Mouse (Mus musculus) spleen, postnatal 14 days (tissue): Measurements from ENCODE around the gene Mrpl39.

Source experiments
- DNase-seq, 2 experiments: peaks; one replicate each; pipeline ENCODE4 v3.0.0; 2021 to 2022; ENCODE audit warnings: low spot score in 2 of 2

Mrpl39 gene

DNA sequence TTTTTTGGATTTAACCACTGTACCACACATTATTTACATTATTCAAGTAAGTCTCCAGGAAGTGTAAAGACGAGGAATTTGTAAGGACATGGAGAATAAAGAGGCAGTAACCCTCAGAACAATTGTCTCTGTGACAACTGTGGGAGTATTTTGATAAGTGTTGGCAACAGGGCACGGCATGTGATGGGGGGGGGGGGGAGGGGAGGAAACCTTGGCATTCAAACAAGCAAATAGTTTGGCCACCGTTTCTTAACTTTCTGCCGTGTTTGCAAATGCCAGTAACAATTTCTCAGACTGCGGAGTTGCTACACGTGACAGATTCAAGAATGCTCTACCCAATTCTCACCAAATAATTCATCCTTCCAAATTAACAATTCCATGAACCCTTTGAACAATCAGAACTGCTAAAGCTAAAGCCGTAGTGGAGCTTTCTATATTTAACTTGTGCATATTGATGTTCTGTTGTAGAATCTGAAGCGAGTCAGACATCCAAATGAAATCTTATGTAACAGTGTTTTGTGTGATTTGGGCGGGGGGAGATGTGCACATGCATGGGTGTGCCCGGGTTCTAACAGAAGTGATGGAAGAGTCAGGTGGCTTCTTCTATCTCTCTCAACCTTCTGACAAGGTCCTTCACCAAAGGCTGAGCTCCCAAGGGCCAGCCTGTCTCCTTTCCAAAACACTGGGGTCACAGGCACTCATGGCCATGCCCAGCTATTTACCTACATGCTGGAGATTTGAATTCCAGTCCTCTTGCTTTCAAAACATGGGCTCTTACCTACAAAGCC, 9.4 kb upstream of the Mrpl39 start:
- DNase-seq: no peak

DNA sequence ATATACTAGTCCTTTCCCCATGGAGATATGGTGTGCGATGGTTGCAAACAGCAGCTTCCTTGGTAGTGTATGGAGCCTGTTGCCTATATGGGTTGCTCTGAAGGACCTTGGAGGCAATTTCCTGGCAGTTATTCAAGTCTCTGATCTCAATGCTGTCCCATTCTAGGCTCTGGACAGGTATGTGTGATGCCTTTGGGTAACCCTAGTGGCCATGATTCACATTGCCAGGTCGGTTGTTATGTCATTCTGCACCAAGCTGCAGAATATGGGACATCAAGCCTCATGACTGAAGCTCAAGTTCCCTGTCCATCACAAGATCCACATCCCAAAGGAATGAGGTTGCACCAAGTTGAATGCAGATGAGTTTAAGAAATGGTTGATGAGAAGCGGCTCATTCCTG, 1.8 kb upstream of the Mrpl39 start:
- DNase-seq: no peak

DNA sequence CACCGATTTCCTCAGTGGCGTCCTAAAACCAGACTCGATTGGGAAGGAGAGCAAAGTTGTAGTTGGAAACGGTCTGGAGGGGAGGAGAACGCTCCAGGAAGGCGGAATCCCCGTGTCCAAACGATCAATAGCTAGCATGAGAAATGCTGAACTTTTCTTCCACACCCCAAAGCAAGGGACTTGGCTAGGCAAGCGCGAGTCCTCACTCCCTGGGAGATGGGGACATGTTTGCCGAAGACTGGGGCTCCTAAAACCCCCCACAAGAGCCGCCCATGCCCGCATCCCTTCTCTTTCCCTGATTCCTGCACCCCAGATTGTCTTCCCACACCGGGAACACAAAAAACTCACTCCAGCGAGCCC, 756 bp downstream of the Mrpl39 start:
- no peak for DNase-seq

DNA sequence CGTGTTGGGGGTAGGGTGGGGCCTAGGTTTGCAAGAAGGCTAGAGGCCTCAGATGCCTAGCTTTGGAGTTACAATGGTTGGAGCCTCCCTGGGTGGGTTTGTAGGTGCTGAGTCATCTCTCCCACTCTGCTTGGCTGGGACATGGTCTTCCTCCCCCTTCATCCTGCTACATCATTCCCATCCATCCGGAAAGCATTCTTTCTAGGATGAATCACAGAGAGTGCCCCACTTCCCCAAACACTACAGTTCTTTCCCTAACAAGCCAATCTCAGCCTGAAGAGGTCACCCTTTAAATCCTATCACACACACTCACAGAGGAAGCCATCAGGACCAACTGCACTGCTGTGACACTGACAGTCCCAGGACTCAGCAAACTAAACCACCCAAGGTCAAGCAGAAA, 14.9 kb downstream of the Mrpl39 start:
- no peak for DNase-seq

DNA sequence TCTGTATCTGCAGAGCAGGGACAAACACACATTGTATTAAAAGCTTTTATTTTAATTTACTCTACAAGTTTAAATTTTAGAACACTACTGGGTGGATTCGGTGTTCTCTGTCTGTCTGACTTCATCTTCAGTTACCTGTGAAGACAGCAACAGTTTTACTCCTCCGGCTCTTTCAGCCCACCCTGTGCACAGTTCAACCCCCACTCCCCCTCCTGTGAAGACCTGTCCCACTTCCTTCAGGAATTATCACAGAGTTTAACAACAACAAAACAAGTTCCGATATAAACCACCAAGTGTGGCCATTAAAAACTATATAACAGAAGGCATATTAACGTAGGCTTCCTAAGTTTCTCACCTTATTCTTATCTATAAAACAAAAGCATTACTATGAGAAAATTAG, 17.3 kb downstream of the Mrpl39 start:
- no peak for DNase-seq

DNA sequence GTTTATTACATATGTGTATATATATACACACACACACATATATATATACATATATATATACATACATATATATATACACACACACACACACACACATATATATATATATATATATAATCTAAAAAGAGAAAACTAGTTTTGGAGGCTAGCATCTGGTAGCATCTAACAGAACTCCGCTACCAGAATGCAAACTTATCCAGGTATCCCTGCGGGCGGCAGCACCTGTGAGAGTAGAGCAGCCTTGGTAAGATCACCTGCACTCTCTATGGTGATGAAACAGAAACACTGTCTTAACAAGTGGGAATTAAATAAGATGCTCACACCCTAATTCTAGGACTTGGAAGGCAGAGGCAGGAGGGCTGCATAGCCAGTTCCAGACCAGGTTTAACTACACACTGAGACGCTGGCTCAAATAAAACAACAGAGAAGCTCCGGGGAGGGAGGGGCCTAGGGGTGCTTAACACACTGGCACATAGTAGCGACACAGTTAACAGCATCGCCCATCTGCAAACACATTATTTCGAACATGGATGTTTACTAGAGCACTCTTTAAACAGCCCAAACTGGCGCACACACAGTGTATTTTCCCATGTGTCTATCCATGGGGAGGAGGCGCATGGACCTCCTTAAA, 17.8 kb downstream of the Mrpl39 start:
- DNase-seq: no peak

DNA sequence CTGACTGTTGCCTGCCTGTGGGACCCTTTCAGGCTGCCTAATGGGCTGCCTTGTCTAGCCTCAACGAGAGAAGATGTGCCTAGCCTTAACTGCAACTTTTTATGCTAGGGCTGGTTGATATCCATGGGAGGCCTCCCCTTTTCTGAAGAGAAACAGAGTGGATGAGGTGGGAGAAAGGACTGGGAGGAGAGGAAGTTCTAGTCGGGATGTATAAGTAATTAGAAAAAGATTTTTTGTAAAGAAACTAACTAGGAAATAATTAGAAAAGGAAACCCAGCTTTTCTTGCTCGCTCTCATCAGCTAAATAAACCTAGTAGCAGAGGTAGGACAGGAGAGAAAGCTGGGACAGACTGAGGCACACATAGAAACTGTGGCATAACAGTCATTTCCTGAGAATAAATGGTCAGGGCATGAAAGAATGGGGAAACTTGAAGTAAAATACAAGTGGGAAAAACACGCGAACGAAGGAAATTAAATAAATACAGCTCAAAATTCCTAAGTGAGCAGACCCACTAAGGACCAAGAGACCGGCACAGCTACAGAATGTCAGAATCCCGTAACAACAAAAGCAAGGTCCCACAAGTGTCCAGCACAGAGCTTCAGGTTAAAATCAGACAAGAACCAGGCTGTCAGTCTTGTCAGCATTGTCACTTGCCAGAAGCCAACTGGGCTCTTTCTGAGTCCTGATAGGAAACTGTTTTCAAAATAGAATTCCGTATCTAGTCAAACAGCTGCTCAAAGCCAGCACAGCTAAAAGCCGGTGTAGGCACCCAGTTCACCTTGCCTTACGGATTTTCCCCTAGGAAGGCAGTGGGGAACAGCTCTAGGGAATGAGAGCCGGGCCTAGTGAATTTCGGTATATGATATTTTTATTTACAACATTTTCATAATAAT, 18.6 kb downstream of the Mrpl39 start:
- DNase-seq: no peak

DNA sequence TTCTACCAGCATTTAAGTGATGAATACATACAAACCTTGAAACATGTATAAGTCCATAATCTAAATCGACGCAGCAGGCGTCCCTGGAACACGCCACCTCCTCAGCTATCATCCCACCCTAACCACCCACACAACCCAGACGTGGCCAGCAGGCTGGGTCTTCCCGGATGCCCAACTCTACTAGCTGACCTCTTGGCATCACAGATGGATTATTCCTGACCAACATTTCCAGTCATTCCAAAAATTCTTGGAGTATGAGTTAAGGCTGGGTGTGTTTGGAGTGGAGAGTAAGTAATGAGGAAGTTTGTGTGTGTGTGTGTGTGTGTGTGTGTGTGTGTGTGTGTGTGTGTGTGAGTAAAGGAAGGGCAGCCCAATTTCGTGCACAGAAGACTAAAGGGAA, 19.3 kb downstream of the Mrpl39 start:
- DNase-seq: no peak

DNA sequence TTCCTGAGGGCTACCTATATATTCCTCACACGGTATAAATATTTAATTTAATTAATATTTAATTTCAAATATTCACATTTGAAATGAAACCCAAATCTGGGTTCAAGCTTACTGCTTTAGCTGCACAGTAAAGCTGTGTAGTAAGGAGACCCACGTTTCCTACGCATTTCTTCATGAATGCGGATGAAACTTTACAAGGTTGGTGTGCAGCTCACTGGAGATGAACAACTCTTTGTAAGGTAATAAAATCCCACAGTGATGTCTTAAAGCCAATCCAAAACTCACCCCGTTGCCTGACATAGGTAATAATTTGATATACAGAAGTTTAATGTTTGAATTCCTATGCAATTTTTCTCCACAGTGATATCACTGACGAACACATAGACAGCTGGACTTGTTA, 20.6 kb downstream of the Mrpl39 start:
- DNase-seq: no peak

DNA sequence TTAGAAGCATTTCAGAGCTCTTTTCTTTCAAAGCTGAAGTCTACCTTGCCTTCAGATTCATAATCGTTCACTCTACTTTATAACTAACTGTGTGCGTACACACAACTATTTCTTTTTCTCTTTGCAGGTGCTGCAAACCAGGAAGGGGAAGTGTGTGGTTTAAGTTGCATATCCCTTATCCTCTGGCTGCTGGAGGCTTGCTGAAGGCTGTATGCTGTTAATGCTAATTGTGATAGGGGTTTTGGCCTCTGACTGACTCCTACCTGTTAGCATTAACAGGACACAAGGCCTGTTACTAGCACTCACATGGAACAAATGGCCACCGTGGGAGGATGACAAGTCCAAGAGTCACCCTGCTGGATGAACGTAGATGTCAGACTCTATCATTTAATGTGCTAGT, 21.6 kb downstream of the Mrpl39 start:
- DNase-seq: no peak

DNA sequence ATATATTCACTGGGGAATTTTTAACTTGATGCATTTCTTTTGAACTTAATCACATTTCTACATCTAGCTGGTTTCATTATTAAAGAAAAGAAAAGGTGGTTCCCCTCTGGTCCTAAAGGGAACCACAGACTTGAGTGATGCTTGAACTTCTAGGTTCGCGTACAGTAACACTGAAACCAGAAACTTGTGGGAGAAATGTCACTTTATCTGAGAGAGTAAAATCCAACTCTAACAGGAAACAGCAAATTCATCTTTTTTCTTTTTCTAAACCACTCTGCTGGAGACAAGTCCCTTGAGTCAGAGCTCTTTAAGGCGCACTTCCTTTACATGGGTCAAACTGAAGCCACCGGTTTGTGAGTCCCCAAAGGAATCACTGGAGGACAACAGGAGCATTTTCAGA, 22.4 kb downstream of the Mrpl39 start:
- no peak for DNase-seq

DNA sequence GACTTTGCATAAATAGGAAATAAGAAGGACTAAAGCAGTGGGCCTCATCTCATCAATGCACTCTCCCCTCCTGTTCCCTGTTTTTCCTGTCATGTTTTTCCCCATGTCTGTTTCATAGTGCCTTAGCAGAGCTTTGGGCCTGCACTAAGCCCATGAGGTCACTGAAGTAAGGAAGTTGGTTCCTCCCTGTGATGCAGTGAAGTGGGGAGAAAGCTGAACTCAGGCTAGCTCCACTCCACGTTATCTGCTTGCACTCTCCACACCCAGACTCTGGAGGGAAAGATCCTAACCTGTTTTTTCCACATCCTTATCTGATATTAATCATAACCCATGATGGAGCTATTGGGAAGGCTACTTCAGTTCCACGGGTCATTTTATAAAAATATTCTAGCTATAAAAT, 26.9 kb downstream of the Mrpl39 start:
- DNase-seq: no peak

DNA sequence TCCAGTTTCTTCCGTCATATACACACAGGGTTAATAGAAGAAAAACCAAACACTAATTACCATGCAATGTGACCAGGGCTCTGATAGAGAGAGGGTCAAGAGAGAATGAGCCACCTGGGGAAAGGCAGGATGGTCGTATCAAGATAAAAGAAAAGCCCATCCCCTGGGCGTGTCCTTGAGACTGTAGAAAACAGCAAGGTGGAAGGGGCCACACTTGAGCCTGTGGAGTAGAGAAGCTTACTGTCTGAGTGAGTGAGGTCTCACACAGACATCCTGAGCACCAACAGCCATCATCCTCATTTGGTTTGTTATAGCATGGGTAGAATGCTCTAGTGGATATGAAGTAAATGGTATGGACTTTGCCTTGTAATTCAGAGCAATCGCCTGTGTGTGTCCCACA, 27.7 kb downstream of the Mrpl39 start:
- no peak for DNase-seq

DNA sequence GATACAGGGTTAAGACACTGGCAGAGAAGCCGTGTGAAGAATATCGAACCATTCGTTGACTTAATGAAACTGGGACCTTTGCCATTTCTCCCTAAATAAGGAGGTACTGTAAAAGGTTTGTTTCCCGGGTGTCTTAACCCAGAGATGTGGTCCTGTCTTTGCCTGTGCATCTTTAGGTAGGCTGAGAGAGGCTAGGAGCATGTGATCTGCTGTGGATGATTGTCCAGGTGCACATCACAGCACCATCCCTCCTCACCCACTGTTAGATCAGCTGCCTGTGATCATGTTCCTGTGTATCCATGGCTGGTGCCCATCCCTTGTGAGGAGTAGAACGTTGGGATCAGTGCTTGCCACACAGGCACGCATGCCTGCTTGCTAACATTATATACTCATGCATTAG, 29.0 kb downstream of the Mrpl39 start:
- DNase-seq: no peak

DNA sequence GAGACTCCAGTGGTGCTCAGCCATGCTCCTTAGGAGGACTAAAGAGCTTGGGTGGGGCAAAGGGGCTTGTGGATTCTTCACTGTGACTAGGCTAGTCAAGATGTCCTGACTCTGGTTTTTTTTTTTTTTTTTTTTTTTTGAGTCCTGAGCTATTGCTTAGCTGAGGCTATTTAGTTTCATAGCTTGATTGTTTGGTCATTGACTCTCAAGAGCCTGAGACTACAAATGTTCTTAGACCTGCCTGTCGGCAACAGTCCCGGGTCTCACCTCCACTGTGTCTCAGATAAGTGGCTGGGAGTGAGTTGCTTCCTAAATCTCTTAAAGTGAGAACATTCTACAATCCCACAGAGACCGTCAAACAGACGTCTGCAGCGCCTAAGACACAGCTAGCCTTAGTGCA, 30.0 kb downstream of the Mrpl39 start:
- no peak for DNase-seq

DNA sequence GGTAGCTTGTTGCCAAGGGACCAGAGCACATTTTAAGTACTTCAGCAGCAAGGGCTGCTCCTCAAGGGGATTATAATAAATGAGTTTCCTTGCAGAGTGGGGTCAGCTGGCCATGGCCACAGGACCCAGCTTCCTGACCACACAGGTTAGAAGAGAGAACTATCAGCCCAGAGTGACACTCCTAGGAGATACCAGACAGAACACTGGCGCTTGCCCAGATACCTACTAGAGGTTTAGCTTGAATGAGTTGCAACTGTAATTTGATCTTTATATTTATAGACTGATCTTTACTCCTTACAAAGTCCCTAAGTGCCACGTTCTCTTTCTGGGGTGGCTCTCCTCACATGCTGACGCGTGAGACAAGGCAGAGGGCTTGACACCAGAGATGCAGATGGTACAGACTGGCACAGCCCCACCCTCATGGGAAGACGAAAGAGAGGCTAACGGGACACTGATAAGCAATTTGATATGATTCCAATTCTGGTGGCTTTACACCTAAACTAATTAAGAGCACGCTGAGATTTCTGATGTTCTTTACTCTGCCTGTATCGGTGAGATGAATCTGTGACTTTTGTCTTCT, 30.8 kb downstream of the Mrpl39 start:
- no peak for DNase-seq

DNA sequence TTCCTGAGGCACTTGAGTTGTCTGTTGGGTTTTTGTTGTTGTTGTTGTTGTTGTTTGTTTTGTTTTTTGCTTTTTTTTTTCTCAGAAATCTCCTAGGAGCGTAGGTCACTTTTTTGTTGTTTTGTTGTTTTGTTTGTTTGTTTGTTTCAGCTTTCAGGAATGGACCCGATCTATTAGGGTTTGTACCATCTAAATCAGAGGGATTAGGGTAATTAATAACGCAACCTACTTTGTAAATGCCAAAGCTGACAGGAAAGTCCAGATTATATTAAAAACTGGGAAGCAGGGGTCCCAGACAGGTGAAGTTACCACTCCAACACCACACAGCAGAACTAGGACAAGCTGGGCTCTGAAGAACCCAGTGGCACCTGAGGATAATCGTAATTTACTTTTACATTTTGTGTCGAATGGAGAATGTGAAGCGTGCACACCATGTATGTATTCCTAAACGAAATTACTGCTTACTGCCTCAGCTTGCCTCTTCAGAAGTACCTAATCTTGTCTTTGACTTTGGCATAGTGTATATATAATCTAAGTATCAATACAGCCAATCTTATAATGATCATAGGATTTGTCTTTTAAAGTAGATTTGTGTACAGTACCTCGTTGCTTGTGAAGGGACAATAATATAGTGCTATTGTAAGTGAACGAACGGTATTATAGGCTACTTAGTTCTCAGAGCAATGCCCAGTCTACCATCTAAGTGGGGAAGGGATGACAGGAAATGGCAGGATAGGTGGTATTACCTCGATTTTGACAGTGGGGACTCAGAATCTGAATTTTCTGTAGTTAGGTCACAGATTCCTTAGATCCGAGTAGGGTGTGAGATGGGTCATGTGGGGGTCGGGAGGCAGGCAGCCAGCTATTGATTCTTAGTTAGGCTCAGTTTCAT, 31.5 kb downstream of the Mrpl39 start:
- no peak for DNase-seq

DNA sequence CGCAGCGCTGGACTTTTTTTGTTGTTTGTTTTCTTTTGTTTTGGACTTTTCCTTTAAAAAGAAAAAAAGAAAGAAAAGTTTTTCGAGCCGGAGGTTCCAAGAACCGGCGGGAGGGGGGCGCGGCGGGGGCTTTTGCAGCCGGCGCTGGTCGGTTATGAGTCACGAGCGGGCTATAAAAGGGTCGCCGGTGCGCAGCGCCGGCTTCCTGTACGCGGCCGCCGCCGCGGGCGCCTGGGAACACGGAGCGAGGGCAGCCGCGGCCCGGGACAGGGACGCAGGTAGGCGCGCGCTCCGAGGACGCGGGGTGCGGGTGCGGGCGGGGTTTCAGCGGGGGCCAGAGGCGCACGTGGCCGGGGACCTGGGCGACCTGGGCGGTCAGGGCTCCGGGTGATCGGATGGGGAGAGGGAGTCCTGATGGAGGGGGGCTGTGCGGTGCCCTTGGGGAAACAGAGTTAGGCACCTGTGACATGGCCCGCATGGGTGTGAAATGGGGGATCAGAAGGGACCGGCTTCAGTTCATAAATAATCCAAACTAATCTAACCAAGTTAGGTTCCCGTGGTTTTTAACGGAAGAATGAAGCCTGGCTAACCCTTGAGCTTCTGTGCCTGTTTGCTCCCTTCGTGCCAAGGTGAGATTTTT, 32.3 kb downstream of the Mrpl39 start:
- DNase-seq: peak; percentile 12 to 33

DNA sequence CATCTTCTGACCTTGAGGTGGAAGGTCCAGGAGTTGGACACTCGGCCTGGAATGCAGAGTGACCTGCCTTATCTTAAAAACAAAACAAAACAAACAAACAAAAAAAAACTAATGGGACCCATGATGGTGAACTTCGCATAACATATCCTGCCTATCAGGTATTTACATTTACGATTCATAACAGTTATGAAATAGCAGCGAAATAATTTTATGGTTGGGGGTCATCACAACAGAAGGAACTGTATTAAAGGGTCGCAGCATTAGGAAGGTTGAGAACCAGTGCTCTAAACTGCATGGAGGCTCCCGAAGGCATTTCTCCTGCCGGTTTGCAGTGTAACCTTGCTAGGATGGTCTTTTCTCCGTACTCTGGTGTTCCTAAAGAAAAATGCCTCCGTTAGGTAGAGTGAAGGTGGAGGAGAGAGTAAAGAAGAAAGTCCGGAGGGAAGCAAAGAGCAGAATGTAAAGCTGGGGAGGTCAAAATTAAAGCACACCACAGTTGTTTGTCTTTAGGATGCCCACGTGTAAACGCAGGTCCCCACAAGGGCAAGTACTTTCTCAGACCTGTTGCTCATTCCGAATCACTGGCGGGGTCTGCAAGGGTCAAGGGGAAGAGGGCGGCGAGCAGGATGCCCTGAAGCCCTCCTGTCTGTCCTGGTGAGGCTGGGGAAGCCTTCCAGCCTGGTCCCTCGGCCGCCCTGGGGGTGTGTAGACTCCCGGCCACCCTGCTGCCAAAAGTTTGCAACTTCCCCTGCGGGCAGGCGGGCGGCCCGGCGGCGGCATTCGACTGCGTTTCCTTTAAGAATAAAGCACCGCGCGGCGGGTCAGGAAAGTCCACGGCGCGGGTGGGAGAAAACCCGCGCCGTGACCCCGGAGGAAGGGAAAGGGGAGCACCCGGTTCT, 33.1 kb downstream of the Mrpl39 start:
- DNase-seq: peak in 1 of 2 experiments; percentile 22

DNA sequence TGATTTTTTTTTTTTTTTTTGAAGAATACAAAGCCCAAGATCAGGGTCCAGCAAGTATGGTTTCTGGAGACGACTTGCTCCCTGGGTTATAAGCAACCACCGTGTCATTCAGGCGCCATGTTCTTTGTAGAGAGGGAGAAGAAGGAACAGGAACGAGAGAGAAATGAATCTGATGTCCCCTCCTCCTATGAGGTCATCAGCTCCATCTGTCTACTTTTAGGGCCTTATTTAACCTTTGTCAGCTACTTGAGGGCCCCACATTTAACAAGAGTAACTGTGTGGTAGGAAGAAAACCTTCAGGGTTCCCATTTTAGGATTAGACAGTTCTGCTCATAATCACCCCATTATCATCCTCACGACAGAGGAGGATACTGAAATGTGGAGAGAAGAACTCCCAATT, 34.5 kb downstream of the Mrpl39 start:
- DNase-seq: no peak
